Comparison of ENCODE assay signal across 9 mouse cellular contexts in genomic region chr1:151078909-151079522, GRCm38 (mm10).
DNase-seq lines count a peak whose midpoint lies in the region; ATAC-seq lines count a peak whose summit lies in the region.
"Had no signal": no experiment of that assay in that cellular context is flagged by ENCODE, and none has a peak within 500 bp of the region (broad histone marks: within the 10 kb centered on the region; RNA-seq: fewer than 3 reads in every experiment).

No protein-coding gene starts in this region.

- WGBS in hindbrain, embryonic 15.5 days: 31% methylated on average over 16 of the region's 16 CpGs

- no peaks in the 10 kb centered on the region for H3K27me3 ChIP-seq in hindbrain, embryonic 15.5 days
- H3K27me3 ChIP-seq: lung, embryonic 15.5 days had no signal

- no peak overlapping the region for H3K9ac ChIP-seq in hindbrain, embryonic 15.5 days
- H3K9ac ChIP-seq: lung, embryonic 15.5 days had no signal

- H3K27ac ChIP-seq in hindbrain, embryonic 15.5 days (replicated peaks): no peak overlapping the region
- H3K27ac ChIP-seq: lung, embryonic 15.5 days had no signal

- H3K4me3 ChIP-seq in hindbrain, embryonic 15.5 days: no peak overlapping the region
- H3K4me3 ChIP-seq: lung, embryonic 15.5 days had no signal

- DNase-seq in Muller cell, postnatal 12 days (ENCODE audit: inconsistent ontology term): peak; percentile 55
- peak; percentile 90 to 95 for DNase-seq in cerebellum, postnatal 10 days
- DNase-seq in gastrocnemius, adult 18-20 months (ENCODE audit: low spot score): peak; percentile 85
- peak; percentile 76 to 91 for DNase-seq in layer of hippocampus, postnatal 25 days (ENCODE audit: extremely low spot score in 1 of 2, low spot score in 1 of 2)
- DNase-seq in lung, postnatal 4 days: peak; percentile 69 to 86
- DNase-seq in retina, postnatal 7 days (ENCODE audit: low read depth, low spot score): peak; percentile 49
- peak; percentile 47 to 60 for DNase-seq in urinary bladder, adult 18-20 months (ENCODE audit: low spot score in 2 of 2)

- ATAC-seq in hindbrain, embryonic 15.5 days (ENCODE audit: low FRiP score, low read depth): peak; percentile 56; the same call in 1 of the 2 replicates

- peaks cover 3% of the 10 kb centered on the region; the same call in 1 of the 2 replicates for H3K4me1 ChIP-seq in hindbrain, embryonic 15.5 days (replicated peaks)

- H3K9me3 ChIP-seq in hindbrain, embryonic 15.5 days: no peaks in the 10 kb centered on the region
- H3K9me3 ChIP-seq: lung, embryonic 15.5 days had no signal

- no peaks in the 10 kb centered on the region for H3K36me3 ChIP-seq in hindbrain, embryonic 15.5 days
- H3K36me3 ChIP-seq: lung, embryonic 15.5 days had no signal

- peak overlapping the region; percentile 27 for H3K4me2 ChIP-seq in hindbrain, embryonic 15.5 days
- H3K4me2 ChIP-seq: lung, embryonic 15.5 days had no signal
